Mouse (Mus musculus) heart, postnatal 36 days (tissue): Measurements from ENCODE around the gene Camkk1. TPM values are rescaled to one million over a fixed set of nuclear protein-coding genes. Genes with fewer than 3 reads are reported as not detected.

Source experiments
- total RNA-seq, 2 experiments: library from RNA; stranded (reverse); gene quantifications; 2 replicates each; pipeline ENCODE4 v1.2.3; 2021

Gene Camkk1
- total RNA-seq, 2 experiments from 2014 or later: 0.84 to 1.00 TPM

Other genes starting within 250 kb of the Camkk1 start
- 10 to 100 TPM; 19.2 to 19.5 TPM for gene Cyb5d2, start 222.9 kb upstream of the Camkk1 start, total RNA-seq
- gene Zzef1, start 222.8 kb upstream of the Camkk1 start, total RNA-seq: 10 to 100 TPM; 21.3 to 22.9 TPM
- 10 to 100 TPM; 11.1 to 11.9 TPM for gene Atp2a3, start 57.8 kb upstream of the Camkk1 start, total RNA-seq
- under 1 TPM; 0.33 to 0.38 TPM for gene P2rx1, start 19.9 kb upstream of the Camkk1 start, total RNA-seq
- gene Ncbp3, start 28.8 kb downstream of the Camkk1 start, total RNA-seq: 1 to 10 TPM; 5.8 to 6.3 TPM
- under 1 TPM in 1 of 2 experiments, not detected in 1; 0.14 TPM for gene Itgae, start 71.6 kb downstream of the Camkk1 start, total RNA-seq
- gene Haspin, start 119.3 kb downstream of the Camkk1 start, total RNA-seq: under 1 TPM; 0.22 to 0.28 TPM
- gene P2rx5, start 141.4 kb downstream of the Camkk1 start, total RNA-seq: 10 to 100 TPM; 13.1 to 17.9 TPM
- gene Emc6, start 158.0 kb downstream of the Camkk1 start, total RNA-seq: 10 to 100 TPM; 82.2 to 94.1 TPM
- gene Tax1bp3, start 158.1 kb downstream of the Camkk1 start, total RNA-seq: 10 to 100 TPM; 47.1 to 48.1 TPM
- 10 to 100 TPM in 1 of 2 experiments, 1 to 10 TPM in 1; 8.3 to 13.3 TPM for gene Ctns, start 180.0 kb downstream of the Camkk1 start, total RNA-seq
- 1 to 10 TPM; 1.3 to 1.7 TPM for gene Shpk, start 180.5 kb downstream of the Camkk1 start, total RNA-seq
- gene Trpv1, start 215.3 kb downstream of the Camkk1 start, total RNA-seq: not detected
- gene Trpv3, start 248.4 kb downstream of the Camkk1 start, total RNA-seq: under 1 TPM in 1 of 2 experiments, not detected in 1; 0.05 TPM